Mouse (Mus musculus) liver, postnatal 0 days (tissue): ENCODE measurements around the gene Tmem236. TPM values are rescaled to one million over a fixed set of nuclear protein-coding genes. Genes with fewer than 3 reads are reported as not detected.
"Not testable (repeated sequence)": the region's sequence is repeated elsewhere in the genome, so short reads cannot be mapped to it uniquely, and the experiment has no call there.

ENCODE experiments used
- ATAC-seq: fragments of 200-750 bp; cut with Nextera tagmentation; 2 replicates; pipeline ENCODE4 v1.8.0; 2017; ENCODE audit warnings: mild to moderate bottlenecking, moderate library complexity
- DNase-seq: peaks from one replicate; pipeline ENCODE4 v3.0.0-alpha.2; 2016
- H3K27ac ChIP-seq: fragments of 300-500 bp; sonication (generic); 2 replicates; pipeline ENCODE4 v1.5.1; 2014; ENCODE audit warnings: antibody characterized with exemption, moderate library complexity, mild to moderate bottlenecking, low read depth
- H3K27me3 ChIP-seq: fragments of 300-500 bp; sonication (generic); 2 replicates; pipeline ENCODE4 v1.6.1; 2014; ENCODE audit warnings: low read length, control low read depth, mixed read lengths; ENCODE audit not compliant: insufficient read depth
- H3K36me3 ChIP-seq: fragments of 300-500 bp; sonication (generic); replicated peaks from 2 replicates; pipeline ENCODE4 v1.6.1; 2014; ENCODE audit warnings: mild to moderate bottlenecking, control low read depth, low read length, moderate library complexity, mixed read lengths; ENCODE audit not compliant: insufficient read depth
- H3K4me1 ChIP-seq: fragments of 300-500 bp; sonication (generic); 2 replicates; pipeline ENCODE4 v1.6.1; 2014; ENCODE audit warnings: antibody characterized with exemption, mild to moderate bottlenecking, control low read depth; ENCODE audit not compliant: insufficient read depth
- H3K4me2 ChIP-seq: fragments of 300-500 bp; sonication (generic); 2 replicates; pipeline ENCODE4 v1.6.1; 2014; ENCODE audit warnings: low read depth, mild to moderate bottlenecking, low read length, moderate library complexity, mixed read lengths
- H3K4me3 ChIP-seq: fragments of 300-500 bp; sonication (generic); 2 replicates; pipeline ENCODE4 v1.5.1; 2014; ENCODE audit warnings: low read depth, low read length
- H3K9ac ChIP-seq: fragments of 300-500 bp; sonication (generic); replicated peaks from 2 replicates; pipeline ENCODE4 v1.6.1; 2014; ENCODE audit warnings: mild to moderate bottlenecking, moderate library complexity
- H3K9me3 ChIP-seq: fragments of 300-500 bp; sonication (generic); 2 replicates; pipeline ENCODE4 v1.6.1; 2016; ENCODE audit warnings: mild to moderate bottlenecking, control low read depth, low read length, mixed read lengths
- CTCF ChIP-seq: sonication (generic); IDR thresholded peaks from 2 replicates; pipeline ENCODE4 v1.5.1; 2016; ENCODE audit warnings: antibody characterized with exemption, low read depth
- EP300 ChIP-seq: IDR thresholded peaks from 2 replicates; pipeline ENCODE4 v1.6.1; 2016; ENCODE audit warnings: antibody characterized with exemption, low read depth, mild to moderate bottlenecking
- WGBS: fragments of 180-500 bp; shearing (Covaris S2); extraction: QIAGEN DNeasy Blood & Tissue Kit; methylation state at CpG from one replicate; pipeline ENCODE4 v1.1.7; 2014; ENCODE audit not compliant: insufficient replicate concordance; 5-methylcytosine and 5-hydroxymethylcytosine counted together
- polyA plus RNA-seq: library from polyadenylated mRNA; unstranded; fragments of >200 nt; fragmentation: Nextera tagmentation; extraction: Ambion mirVana; gene quantifications from 2 replicates; pipeline ENCODE4 v1.2.1, GENCODE M21; 2015

Gene Tmem236
- polyA plus RNA-seq, 1 experiment from 2014 or later: not detected

- Histone ChIP-seq H3K27ac (no peak overlapping the region), H3K4me2 (no peak overlapping the region), H3K36me3 (no peaks in the 10 kb centered on the region), H3K4me3 (no peak overlapping the region), H3K9me3 (no peaks in the 10 kb centered on the region), H3K9ac (no peak overlapping the region), H3K4me1 (no peaks in the 10 kb centered on the region), H3K27me3 (no peaks in the 10 kb centered on the region)
- TF ChIP-seq CTCF (no peak), EP300 (no peak)
- no peak for DNase-seq
- no peak for ATAC-seq
These were observed 10.1 kb downstream of the Tmem236 start for GRCm38 (mm10) chr2:14184375-14184774.

- Histone ChIP-seq H3K27me3 (no peaks in the 10 kb centered on the region), H3K4me1 (peaks cover 4% of the 10 kb centered on the region), H3K27ac (no peak overlapping the region), H3K36me3 (no peaks in the 10 kb centered on the region), H3K4me2 (no peak overlapping the region), H3K9ac (no peak overlapping the region), H3K9me3 (no peaks in the 10 kb centered on the region), H3K4me3 (no peak overlapping the region)
- 54% methylated on average over 4 of the region's 4 CpGs for WGBS
- no peak for TF ChIP-seq CTCF
- TF ChIP-seq EP300: no peak
- DNase-seq (peak; percentile 16), ATAC-seq (no peak)
These were observed 16.4 kb downstream of the Tmem236 start for GRCm38 (mm10) chr2:14190684-14191083.

GRCm38 (mm10) chr2:14191601-14192000 lies 17.3 kb downstream of the Tmem236 start:
- Histone ChIP-seq H3K36me3 (no peaks in the 10 kb centered on the region), H3K4me3 (no peak overlapping the region), H3K9me3 (no peaks in the 10 kb centered on the region), H3K27ac (no peak overlapping the region), H3K4me2 (no peak overlapping the region), H3K27me3 (no peaks in the 10 kb centered on the region), H3K4me1 (peaks cover 4% of the 10 kb centered on the region), H3K9ac (no peak overlapping the region)
- no peak for TF ChIP-seq EP300
- no peak for TF ChIP-seq CTCF
- whole genome bisulfite sequencing: 47% methylated on average over 4 of the region's 4 CpGs
- ATAC-seq: no peak
- no peak for DNase-seq

- Histone ChIP-seq H3K27me3 (no peaks in the 10 kb centered on the region), H3K4me3 (no peak overlapping the region), H3K36me3 (no peaks in the 10 kb centered on the region), H3K27ac (no peak overlapping the region), H3K4me2 (no peak overlapping the region), H3K9ac (no peak overlapping the region), H3K9me3 (no peaks in the 10 kb centered on the region), H3K4me1 (peaks cover 4% of the 10 kb centered on the region)
- DNase-seq (no peak), ATAC-seq (no peak)
- WGBS: 50% methylated on average over 6 of the region's 6 CpGs
- TF ChIP-seq CTCF: no peak
- no peak for TF ChIP-seq EP300
These were observed 17.7 kb downstream of the Tmem236 start for GRCm38 (mm10) chr2:14192046-14192445.

- H3K4me3 ChIP-seq, H3K9ac ChIP-seq, H3K4me2 ChIP-seq, DNase-seq, H3K27me3 ChIP-seq, H3K27ac ChIP-seq, H3K9me3 ChIP-seq, H3K36me3 ChIP-seq, ATAC-seq, H3K4me1 ChIP-seq: not testable (repeated sequence)
- WGBS: no CpG with 5 or more reads among the region's 2 CpGs
These were observed 24.1 kb downstream of the Tmem236 start for GRCm38 (mm10) chr2:14198325-14198903.

- H3K27ac ChIP-seq: no peak overlapping the region
- DNase-seq (no peak), ATAC-seq (no peak)
- no peaks in the 10 kb centered on the region for H3K9me3 ChIP-seq
- H3K27me3 ChIP-seq: no peaks in the 10 kb centered on the region
- H3K36me3 ChIP-seq: no peaks in the 10 kb centered on the region
- no peak overlapping the region for H3K4me2 ChIP-seq
- H3K4me3 ChIP-seq: no peak overlapping the region
- TF ChIP-seq CTCF (no peak), EP300 (no peak)
- no peaks in the 10 kb centered on the region for H3K4me1 ChIP-seq
- no peak overlapping the region for H3K9ac ChIP-seq
- 42% methylated on average over 2 of the region's 2 CpGs for WGBS
These were observed 25.3 kb downstream of the Tmem236 start for GRCm38 (mm10) chr2:14199621-14200020.

GRCm38 (mm10) chr2:14200879-14201445 lies 26.6 kb downstream of the Tmem236 start:
- not testable (repeated sequence) for H3K27ac ChIP-seq, H3K4me3 ChIP-seq, H3K4me2 ChIP-seq, H3K4me1 ChIP-seq, ATAC-seq, H3K36me3 ChIP-seq, H3K9me3 ChIP-seq, H3K27me3 ChIP-seq, H3K9ac ChIP-seq, DNase-seq
- WGBS: no CpG with 5 or more reads among the region's 2 CpGs
